Mouse (Mus musculus) megakaryocyte-erythroid progenitor cell, adult 5-6 weeks (primary cell): ENCODE data around the gene Gm4559. TPM values are rescaled to one million over a fixed set of nuclear protein-coding genes. Genes with fewer than 3 reads are reported as not detected.
"Not testable (repeated sequence)": the region's sequence is repeated elsewhere in the genome, so short reads cannot be mapped to it uniquely, and the experiment has no call there.

ENCODE experiments used
- ATAC-seq: replicated peaks from 2 replicates; pipeline ENCODE4 v1.8.0; 2016; ENCODE audit warnings: mild to moderate bottlenecking, inconsistent platforms; ENCODE audit not compliant: severe bottlenecking, poor library complexity, low FRiP score, low TSS enrichment
- total RNA-seq, 2 experiments: library from RNA; stranded (forward) in 1 of 2; stranded (reverse) in 1 of 2; fragments of 200-1000, 215-1000 nt in 1 of 2; fragments of >200 nt in 1 of 2; fragmentation: Nextera tagmentation in 1 of 2; gene quantifications; 2 replicates each; pipeline ENCODE4 v1.2.3; 2014 to 2017

Gene Gm4559
- total RNA-seq (2014; fragmentation: Nextera tagmentation) (not detected in 2 replicates), total RNA-seq (2017) (not detected in 2 replicates)

DNA sequence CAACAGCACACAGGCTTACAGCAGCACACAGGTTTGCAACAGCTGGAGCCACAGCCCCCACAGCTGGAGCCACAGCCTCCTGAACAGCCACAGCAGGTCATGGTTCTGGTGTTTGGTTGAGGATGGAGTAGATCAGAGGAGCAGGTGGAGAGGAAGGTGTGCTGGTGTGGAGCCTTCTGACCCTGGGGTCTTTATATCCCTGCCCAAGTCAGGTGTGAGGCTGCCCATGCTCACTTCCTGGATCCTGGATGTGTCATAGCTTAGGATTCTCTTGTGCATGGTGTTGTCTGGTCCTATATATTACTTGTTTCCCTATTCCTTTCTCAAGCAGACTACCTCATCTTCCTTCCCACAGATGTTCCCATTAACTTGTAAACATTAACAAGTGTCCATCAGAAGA, at the start of gene Gm4559:
Gm4559 (minus strand) TSS at position 101 of the 400 bp plus-strand sequence.
- ATAC-seq = not testable (repeated sequence)

DNA sequence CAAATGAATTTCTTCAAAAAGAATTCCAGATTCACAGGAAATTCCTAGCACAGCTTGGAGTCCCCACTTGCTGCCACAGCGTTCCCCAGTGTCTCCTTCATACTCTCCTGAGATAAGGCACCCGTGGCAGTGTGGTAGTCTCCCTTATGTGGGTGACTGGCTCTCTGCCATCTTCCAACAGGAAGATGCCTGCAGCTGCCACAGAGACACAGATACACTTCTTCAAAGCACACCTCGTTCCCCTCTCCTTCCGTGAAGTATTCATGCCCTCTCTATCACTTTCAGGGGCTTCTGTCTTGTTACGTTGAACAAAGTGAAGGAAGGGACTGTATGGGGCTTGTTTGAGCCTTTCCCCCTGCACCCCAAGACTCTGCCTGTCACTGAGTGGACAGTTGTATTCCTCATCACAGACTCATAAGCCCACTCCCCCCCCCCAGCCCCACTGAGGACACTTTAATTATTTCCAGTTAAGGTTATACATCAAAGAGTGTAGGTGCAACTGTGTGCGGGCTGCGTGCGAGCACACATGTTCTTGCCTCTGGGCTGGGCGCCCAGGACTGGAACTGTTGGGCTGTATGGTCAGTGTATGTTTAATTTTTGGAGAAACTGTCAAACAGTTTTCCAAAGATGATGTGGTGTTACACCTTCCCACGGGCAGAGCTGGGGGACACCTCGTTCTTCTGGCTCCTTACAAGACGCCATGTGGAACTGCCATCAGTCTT, 49.4 kb upstream of the Gm4559 start:
- no peak for ATAC-seq

DNA sequence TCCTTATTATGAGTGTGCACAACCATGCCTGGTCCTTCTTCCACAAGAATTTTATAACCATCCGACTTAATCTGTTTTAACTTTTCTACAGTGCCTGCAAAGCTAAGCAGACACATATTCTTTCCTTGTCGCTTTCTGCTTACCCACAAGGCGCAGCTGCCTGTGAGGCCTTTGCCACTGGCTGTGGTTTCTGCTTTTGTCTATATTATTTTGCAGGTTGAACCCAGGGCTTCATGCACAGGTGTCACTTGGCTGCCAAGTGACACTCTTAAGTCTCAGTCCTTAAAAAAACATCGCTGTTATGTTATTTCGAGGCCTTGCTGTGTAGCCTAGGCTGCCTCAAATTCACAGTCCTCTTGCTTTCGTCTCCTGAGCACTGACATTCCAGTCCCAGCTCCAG, 48.5 kb upstream of the Gm4559 start:
- no peak for ATAC-seq

DNA sequence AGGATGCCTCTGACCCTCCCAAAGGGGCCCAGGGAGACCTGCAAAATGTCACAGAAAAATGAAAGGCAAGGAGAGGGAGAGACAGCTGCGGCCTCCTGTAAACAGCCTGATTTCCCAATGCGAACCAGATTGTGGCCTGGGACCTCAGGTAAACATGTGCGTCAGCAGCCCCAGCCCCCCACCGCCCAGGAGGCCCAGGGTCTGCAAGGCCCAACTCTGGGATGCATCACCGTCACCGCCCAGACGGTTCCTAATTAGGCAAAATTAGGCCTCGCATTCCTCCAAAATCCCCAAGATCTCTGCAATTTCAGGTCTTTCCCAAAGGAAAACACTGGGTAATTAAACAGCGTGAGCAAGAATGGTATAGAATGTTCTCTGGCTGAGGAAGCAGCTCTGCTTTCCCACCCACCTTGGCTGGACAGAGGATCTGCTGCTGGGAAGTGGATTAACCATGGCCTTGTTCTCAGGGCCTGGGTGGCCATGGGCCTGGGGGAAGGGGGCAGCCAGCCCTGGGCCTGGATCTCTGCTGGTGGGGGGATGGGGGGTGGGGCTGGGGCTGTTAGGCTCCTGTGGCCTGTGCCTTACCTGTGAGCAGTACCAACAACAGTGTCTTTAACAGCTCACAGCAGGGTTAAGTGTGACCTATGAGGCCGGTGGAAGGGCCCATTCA, 47.6 kb upstream of the Gm4559 start:
- ATAC-seq = not testable (repeated sequence)

DNA sequence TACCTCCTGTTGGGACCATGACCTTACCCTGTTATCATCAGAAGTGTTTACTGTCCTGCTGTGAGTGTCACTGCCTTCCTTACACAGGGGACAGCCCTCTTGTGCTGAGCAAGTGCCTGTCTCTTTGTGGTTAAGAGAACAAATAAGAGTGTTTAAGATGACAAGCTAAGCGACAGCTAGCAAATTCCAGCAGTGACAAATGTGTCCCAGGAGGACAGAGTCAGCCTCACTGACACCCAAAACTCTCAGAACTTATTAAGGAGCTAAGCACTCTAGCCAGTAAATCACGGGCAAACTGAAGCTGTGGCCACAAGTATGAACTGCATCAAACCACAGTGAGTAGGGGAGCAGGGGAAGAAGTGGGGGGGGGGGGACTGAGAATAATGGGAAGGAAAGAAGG, 46.7 kb upstream of the Gm4559 start:
- ATAC-seq = no peak

DNA sequence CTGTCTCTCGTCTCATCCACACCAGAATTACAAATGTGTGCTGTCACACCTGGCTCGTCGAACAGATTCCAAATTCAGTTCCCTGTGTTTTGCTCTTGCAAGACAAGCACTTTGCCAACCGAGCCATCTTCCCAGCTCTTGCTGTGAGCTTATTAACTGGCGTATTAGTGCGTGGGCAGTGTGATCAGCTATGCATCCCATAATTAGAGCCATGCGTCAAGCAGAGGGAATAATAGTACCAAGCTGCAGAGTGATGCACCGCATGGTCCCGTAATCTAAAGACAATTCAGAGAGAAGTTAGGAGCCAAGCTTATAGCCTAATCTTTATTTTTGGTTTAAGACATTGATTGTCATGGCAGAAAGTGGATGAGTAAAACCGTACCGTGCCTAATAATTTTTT, 45.0 kb upstream of the Gm4559 start:
- ATAC-seq = no peak

DNA sequence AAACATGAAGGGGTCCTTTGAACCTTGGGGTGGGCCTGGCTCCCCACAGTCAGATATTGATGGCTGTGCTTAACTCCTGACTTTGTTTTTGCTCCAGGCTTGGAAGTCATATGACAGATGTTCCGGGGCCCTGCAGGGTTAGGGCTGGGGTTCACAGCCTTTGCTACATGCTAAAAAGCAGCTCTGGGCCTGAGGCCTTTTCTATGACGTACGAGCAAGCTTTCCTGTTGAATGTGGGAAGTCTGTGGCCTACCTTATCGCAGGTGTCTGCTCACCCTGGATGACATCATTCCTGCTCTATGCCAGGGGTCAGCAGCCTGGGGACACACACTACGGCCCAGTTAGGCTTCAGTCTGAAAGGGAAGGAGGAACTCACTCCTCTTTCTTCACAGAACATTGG, 43.1 kb upstream of the Gm4559 start:
- no peak for ATAC-seq

DNA sequence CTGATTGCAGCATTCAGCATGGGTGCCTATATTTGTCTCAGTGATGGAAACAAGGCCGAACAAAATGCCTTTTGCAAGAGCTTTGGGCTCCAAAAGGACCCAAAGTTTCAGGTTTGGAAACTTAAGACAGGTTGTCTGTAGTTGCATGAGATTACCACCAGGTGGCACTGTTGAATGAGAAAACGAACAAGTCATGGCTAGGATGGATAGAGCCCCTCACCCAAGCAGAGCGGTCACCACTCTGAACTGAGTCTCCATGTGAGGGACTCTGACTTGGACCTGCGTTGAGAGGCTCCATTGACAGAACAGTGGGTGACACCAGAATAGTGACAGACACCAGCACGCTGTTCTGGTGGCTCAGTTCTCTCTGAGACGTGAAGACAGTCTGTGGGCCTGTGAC, 42.4 kb upstream of the Gm4559 start:
- ATAC-seq = peak; percentile 45; the same call in 1 of the 2 replicates

DNA sequence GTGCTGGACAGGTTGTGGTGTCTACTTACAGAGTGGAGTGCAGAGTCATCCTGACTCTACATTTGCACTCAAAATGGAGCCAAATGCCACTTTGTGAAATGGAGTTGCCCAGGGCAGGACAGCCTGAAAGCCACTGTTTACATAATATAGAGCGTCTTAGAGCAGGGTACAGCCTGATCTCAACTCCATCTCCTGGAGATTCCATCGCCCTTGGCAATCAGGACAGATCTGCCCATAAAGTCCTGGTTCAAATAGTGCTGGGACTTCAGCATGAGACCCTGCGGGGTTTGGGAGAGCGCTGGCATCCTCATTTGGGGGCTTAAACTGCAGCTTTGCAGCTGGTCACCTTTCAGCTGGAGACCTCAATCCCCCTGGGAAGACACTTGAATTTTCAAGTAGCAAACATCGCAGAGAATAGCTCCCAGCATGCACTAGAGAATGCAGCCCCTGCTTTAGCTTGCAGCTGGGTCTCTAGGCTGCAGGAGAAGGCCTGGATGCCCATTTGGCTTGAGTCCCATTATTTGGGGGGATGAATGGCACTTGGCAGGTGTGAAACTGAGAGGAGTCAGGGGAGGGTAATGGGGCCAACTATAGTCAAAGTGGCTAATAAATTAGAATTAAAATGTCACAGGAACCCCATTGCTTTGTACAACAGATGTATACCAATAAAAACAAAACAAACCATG, 40.6 kb upstream of the Gm4559 start:
- ATAC-seq = no peak

DNA sequence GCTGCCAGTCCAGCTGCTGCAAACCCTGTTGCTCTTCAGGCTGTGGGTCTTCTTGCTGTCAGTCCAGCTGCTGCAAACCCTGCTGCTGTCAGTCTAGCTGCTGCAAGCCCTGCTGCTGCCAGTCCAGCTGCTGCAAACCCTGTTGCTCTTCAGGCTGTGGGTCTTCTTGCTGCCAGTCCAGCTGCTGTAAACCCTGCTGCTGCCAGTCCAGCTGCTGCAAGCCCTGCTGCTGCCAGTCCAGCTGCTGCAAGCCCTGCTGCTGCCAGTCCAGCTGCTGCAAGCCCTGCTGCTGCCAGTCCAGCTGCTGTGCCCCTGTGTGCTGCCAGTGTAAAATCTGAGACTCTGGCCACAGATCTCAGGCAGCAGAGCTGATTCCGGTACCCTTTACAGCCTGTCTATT, 29.8 kb upstream of the Gm4559 start:
- not testable (repeated sequence) for ATAC-seq

DNA sequence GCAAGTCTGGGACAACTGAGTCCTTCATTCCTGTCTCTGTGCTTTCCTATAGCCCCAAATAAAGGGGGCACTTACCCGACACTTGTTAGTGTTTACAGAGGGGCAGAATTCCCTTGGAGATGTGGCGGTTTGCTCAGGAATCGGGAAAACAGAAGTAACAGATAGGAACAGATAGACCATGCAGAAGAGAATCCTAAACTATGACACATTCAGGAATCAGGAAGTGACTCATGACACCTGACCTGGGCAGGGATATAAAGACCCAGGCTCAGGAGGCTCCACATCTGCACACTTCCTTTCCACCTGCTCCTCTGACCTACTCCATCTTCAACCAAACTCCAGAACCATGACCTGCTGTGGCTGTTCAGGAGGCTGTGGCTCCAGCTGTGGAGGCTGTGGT, 29.1 kb upstream of the Gm4559 start, which contains the start of gene Krtap5-4:
Krtap5-4 (plus strand) TSS at position 301 of the 400 bp plus-strand sequence.
- no peak for ATAC-seq

DNA sequence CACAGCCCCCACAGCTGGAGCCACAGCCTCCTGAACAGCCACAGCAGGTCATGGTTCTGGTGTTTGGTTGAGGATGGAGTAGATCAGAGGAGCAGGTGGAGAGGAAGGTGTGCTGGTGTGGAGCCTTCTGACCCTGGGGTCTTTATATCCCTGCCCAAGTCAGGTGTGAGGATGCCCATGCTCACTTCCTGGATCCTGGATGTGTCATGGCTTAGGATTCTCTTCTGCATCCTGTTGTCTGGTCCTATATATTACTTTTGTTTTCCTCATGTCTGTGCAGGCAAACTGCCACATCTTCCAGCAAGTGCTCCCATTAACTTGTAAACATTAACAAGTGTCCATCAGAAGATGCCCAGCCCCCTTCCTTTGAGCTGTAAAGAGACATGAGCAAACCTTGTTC, 22.9 kb upstream of the Gm4559 start, which contains the start of gene Krtap5-1:
Krtap5-1 (minus strand) TSS at position 101 of the 400 bp plus-strand sequence.
- ATAC-seq = not testable (repeated sequence)

DNA sequence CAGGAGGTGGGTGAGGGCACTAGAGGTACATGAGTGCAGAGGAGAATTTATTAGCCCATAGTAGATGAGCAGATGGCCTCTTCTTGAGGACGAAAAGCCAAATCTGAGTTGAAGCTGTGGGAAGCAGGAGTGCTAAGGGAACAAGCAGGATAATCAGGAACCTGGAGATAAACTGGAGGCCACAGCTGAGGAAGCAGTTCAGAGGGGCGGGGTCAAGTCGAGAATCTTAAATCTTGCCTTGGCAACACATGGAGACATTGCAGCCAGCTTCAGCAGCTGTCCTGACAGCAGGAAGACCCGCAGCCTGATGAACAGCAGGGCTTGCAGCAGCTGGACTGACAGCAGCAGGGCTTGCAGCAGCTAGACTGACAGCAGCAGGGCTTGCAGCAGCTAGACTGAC, 21.9 kb upstream of the Gm4559 start:
- not testable (repeated sequence) for ATAC-seq

DNA sequence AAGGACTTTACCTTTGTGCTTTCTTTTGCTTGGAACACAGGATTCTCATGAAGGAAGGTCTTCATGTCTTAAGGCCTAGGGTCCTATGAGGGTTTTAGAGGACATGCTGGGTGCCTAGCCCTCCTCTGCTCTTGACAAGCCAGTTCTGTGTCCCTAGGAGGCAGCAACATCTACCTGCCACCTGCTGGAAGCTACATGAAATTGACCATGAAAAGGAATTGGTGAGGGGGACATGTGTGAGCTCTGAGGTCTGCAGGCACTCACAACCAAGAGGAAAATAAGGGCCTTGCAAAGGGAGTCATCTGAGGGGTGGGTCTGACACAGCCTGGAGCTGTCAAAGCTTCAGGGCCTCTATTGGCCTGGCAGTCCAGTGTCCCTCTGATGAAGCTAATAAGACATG, 21.3 kb upstream of the Gm4559 start:
- ATAC-seq = 0 out of 2 replicates have a peak, but pooled peaks have one; percentile 43

DNA sequence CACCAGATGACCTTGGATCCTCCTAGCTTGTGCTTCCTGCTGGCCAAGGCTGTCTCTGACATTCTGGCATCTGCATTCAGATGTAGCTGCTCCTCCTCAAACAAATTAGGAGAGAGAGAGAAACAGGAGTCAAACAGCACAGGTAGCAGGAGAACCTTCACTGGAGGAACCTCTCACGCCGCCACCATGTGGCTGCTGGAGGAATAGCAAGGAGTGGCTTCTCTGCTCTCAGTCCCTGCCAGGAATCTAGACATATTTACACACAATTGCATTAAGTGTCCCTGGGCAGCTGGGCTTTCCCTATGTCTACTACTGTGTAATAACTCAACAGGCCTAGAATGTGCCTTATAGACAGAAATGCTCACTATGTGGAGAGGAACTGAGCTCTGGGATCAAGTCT, 19.7 kb upstream of the Gm4559 start:
- ATAC-seq = peak; percentile 92

DNA sequence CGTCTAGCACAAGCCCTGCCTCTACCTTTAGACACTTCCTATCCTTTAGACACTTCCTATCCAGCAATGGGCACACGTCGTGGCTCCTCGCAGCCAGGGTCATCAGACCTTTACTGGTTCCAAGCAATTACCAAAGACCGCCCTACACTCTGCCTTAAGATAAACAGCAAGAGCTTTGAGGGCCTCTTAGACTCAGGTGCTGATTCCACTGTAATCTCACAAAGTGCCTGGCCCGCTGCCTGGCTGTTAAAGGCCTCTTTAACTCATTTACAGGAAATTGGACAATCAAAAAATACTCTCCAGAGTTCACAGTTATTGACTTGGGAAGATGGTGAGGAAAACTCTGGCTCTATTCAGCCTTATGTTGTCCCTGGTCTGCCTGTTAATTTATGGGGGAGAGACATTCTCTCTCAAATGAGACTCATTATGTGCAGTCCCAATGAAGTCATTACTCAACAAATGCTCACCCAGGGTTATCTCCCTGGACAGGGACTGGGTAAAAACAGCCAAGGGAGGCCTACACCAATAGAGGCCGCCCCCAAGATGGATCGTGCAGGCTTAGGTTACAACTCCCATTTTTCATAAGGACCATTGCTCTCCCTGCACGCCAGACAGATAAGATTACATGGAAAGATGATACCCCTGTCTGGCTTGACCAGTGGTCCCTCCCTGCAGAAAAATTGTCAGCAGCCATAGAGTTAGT, 11.9 kb upstream of the Gm4559 start:
- not testable (repeated sequence) for ATAC-seq

DNA sequence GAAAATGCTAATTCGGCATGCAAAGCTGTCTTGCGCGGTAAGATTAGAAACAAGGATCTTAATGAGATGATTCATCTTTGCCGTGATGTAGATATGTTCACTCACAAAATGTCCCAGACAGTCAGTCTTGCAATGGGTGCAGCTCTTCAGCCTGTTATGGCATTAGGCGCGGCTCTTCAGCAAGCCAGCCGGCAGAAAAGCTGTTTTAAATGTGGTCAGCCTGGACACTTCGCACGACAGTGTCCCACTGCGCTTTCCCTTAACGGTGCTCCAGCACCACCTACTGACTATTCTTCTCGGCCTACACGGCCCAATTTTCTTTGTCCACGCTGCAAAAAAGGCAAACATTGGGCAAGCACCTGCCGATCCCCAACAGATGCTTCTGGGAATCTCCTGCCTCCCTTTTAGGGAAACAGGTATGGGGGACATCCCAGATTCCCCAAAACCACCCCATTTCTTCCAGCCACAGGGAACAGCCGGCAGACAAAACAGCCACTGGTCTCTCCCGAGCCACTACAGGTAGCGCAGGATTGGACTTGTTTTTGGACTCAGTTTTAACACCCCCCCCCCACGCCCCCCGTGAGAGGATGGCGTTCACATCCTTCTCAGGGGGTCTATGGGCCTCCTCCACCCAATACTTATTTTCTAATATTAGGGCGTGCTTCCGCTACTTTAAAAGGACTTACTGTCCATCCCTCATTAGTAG, 11.1 kb upstream of the Gm4559 start:
- peak; percentile 51 for ATAC-seq

DNA sequence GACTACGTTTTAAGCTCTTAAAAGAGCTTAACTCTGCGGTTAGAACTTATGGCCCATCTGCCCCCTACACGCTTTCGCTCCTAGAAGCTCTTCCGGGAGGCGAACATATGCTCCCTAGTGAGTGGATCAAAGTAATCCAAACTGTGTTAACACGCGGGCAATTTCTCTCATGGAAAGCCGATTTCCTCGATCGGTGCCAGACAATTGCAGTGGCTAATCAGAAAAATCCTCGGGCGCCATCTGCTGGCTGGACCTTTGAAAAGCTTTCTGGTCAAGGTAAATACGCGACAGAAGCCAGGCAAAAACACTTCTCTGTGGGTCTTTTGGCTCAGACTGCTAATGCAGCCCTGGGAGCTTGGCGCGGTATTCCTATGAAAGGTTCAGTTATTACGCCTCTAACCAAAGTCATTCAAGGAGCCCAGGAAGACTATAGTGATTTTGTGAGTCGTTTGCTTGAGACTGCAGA, 10.5 kb upstream of the Gm4559 start:
- ATAC-seq = peak; percentile 70

DNA sequence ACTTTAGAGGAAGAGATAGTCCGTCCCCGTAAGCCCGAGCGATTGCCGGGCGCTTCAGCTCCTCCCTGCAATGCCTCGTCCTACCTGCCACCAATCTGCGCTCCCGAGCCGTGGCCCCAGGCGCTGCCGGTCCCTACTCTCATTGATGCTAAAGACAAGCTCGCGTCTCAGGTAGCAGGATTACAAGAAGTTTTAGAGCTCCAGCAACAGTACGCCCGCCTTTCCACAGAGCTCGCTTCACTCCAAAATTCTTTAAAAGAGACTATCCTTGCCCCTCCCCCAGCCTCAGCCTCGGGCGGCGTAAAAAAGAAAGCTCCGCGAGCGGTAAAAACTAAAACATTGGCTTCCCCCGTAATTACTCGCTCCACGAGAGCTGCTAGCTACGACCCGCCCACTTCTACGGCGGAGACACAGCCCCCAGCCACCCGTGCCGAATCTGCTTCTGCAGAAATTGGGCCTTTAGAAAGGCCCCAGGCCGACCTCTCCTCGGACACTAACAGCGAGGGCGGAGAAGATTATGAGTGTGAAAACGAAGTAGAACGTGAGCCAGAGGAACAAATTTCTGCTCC, 9.9 kb upstream of the Gm4559 start:
- peak; percentile 86 for ATAC-seq
